Mouse (Mus musculus) fat pad, adult 2 months (tissue): ENCODE data around the gene Tanc1.

ENCODE experiments used
- DNase-seq: peaks from one replicate; pipeline ENCODE4 v3.0.0-alpha.2; 2011; ENCODE audit warnings: low read depth, low spot score; ENCODE audit errors: extremely low read depth

Gene Tanc1

GRCm38 (mm10) chr2:59612733-59613473 is 1.1 kb downstream of the Tanc1 start:
- DNase-seq = no peak

- no peak for DNase-seq
These were observed 1.7 kb downstream of the Tanc1 start for GRCm38 (mm10) chr2:59613474-59614019.

GRCm38 (mm10) chr2:59616890-59617289 is 5.0 kb downstream of the Tanc1 start:
- DNase-seq = no peak

- DNase-seq = no peak
These were observed 7.2 kb downstream of the Tanc1 start for GRCm38 (mm10) chr2:59618996-59619395.

GRCm38 (mm10) chr2:59620601-59621000 is 8.8 kb downstream of the Tanc1 start:
- no peak for DNase-seq

- DNase-seq = no peak
These were observed 10.8 kb downstream of the Tanc1 start for GRCm38 (mm10) chr2:59622514-59623139.

- no peak for DNase-seq
These were observed 12.0 kb downstream of the Tanc1 start for GRCm38 (mm10) chr2:59623858-59624257.

- no peak for DNase-seq
These were observed 13.6 kb downstream of the Tanc1 start for GRCm38 (mm10) chr2:59625416-59625815.

- DNase-seq = no peak
These were observed 14.1 kb downstream of the Tanc1 start for GRCm38 (mm10) chr2:59625927-59626326.

- DNase-seq = no peak
These were observed 14.6 kb downstream of the Tanc1 start for GRCm38 (mm10) chr2:59626422-59626821.

- no peak for DNase-seq
These were observed 15.7 kb downstream of the Tanc1 start for GRCm38 (mm10) chr2:59627502-59627901.

GRCm38 (mm10) chr2:59628057-59628901 is 16.4 kb downstream of the Tanc1 start:
- DNase-seq = no peak

- no peak for DNase-seq
These were observed 18.0 kb downstream of the Tanc1 start for GRCm38 (mm10) chr2:59629829-59630228.

GRCm38 (mm10) chr2:59631406-59631805 is 19.6 kb downstream of the Tanc1 start:
- DNase-seq = no peak

- no peak for DNase-seq
These were observed 22.1 kb downstream of the Tanc1 start for GRCm38 (mm10) chr2:59633761-59634430.

GRCm38 (mm10) chr2:59637040-59637785 is 25.4 kb downstream of the Tanc1 start:
- no peak for DNase-seq

- DNase-seq = no peak
These were observed 30.9 kb downstream of the Tanc1 start for GRCm38 (mm10) chr2:59642722-59643121.

- DNase-seq = no peak
These were observed 33.0 kb downstream of the Tanc1 start for GRCm38 (mm10) chr2:59644816-59645215.

GRCm38 (mm10) chr2:59645515-59645914 is 33.7 kb downstream of the Tanc1 start:
- DNase-seq = no peak

- no peak for DNase-seq
These were observed 35.0 kb downstream of the Tanc1 start for GRCm38 (mm10) chr2:59646740-59647390.
